Mouse (Mus musculus): Measurements from ENCODE around the gene Yes1. TPM values are rescaled to one million over a fixed set of nuclear protein-coding genes. Genes with fewer than 3 reads are reported as not detected.

Gene Yes1
- total and polyA plus RNA-seq, 3 experiments: 2.0 to 4.1 (median 2.2) TPM

- no peaks in the 10 kb centered on the region for H3K27me3 ChIP-seq (replicated peaks)
- dilution Hi-C loops (cut with MboI; ENCODE audit: extremely low pct_ligation_motif_present, extremely low pct_unique_long_range_greater_than_20kb, low sequenced_read_pairs): no loop called here
- peaks cover 35% of the 10 kb centered on the region for H3K9me3 ChIP-seq (replicated peaks; ENCODE audit: low read length)
- H3K4me2 ChIP-seq (ENCODE audit: insufficient read depth, low read depth, poor library complexity, severe bottlenecking): no peak overlapping the region
- TF ChIP-seq JUN (IDR thresholded peaks at IDR 0.05; ENCODE audit: insufficient read depth, low read depth, low read length) (no peak), ZKSCAN1 (IDR thresholded peaks at IDR 0.05; ENCODE audit: borderline replicate concordance, low read depth, low read length) (no peak), ZNF384 (IDR thresholded peaks at IDR 0.05; ENCODE audit: low read depth, low read length) (no peak), MAFK (IDR thresholded peaks at IDR 0.05; ENCODE audit: insufficient replicate concordance, low read length) (peak; percentile 90), USF2 (conservative IDR thresholded peaks at IDR 0.05; ENCODE audit: low read depth, low read length) (no peak), BHLHE40 (IDR thresholded peaks at IDR 0.05; ENCODE audit: low read depth, low read length) (no peak), GABPA (IDR thresholded peaks at IDR 0.05; ENCODE audit: insufficient replicate concordance, low read depth, low read length) (no peak)
- H3K27ac ChIP-seq (ENCODE audit: insufficient read depth, low read depth): no peak overlapping the region
- H3K4me3 ChIP-seq (replicated peaks in 1 of 3; ENCODE audit: low read depth in 2 of 3, low read length in 2 of 3, poor library complexity in 1 of 3): no peak overlapping the region
- H3K79me2 ChIP-seq (replicated peaks; ENCODE audit: control insufficient read depth, extremely low read depth, insufficient read depth, poor library complexity, severe bottlenecking): no peaks in the 10 kb centered on the region
- peak; percentile 60 for DNase-seq (ENCODE audit: extremely low read depth)
- no peaks in the 10 kb centered on the region for H3K36me3 ChIP-seq (replicated peaks in 1 of 2; ENCODE audit: control insufficient read depth in 1 of 2, insufficient read depth in 1 of 2, low read length in 1 of 2)
- H3K9ac ChIP-seq (ENCODE audit: insufficient read depth, low read depth): no peak overlapping the region
- in situ Hi-C loops (cut with MboI; ENCODE audit: low pct_ligation_motif_present, low pct_unique_long_range_greater_than_20kb, low sequenced_read_pairs): no loop called here
- no peaks in the 10 kb centered on the region for H3K4me1 ChIP-seq (ENCODE audit: control insufficient read depth in 1 of 2, insufficient read depth in 2 of 2)
Measured at GRCm38 (mm10) chr5:32712221-32713041, 101.5 kb downstream of the Yes1 start.

GRCm38 (mm10) chr5:32713042-32713702 lies 102.2 kb downstream of the Yes1 start:
- Histone ChIP-seq H3K27ac (ENCODE audit: insufficient read depth, low read depth) (peak overlapping the region; percentile 74), H3K4me2 (ENCODE audit: insufficient read depth, low read depth, poor library complexity, severe bottlenecking) (no peak overlapping the region), H3K27me3 (replicated peaks) (no peaks in the 10 kb centered on the region), H3K4me3 (replicated peaks in 1 of 3; ENCODE audit: low read depth in 2 of 3, low read length in 2 of 3, poor library complexity in 1 of 3) (peak overlapping the region; percentile 53 to 59 (median 58)), H3K36me3 (replicated peaks in 1 of 2; ENCODE audit: control insufficient read depth in 1 of 2, insufficient read depth in 1 of 2, low read length in 1 of 2) (no peaks in the 10 kb centered on the region), H3K9ac (ENCODE audit: insufficient read depth, low read depth) (no peak overlapping the region), H3K9me3 (replicated peaks; ENCODE audit: low read length) (peaks cover 31% of the 10 kb centered on the region), H3K4me1 (ENCODE audit: control insufficient read depth in 1 of 2, insufficient read depth in 2 of 2) (no peaks in the 10 kb centered on the region; a peak in 2 of 4 replicates), H3K79me2 (replicated peaks; ENCODE audit: control insufficient read depth, extremely low read depth, insufficient read depth, poor library complexity, severe bottlenecking) (no peaks in the 10 kb centered on the region)
- in situ Hi-C loops (cut with MboI; ENCODE audit: low pct_ligation_motif_present, low pct_unique_long_range_greater_than_20kb, low sequenced_read_pairs) (no loop called here), dilution Hi-C loops (cut with MboI; ENCODE audit: extremely low pct_ligation_motif_present, extremely low pct_unique_long_range_greater_than_20kb, low sequenced_read_pairs) (no loop called here)
- DNase-seq (ENCODE audit: extremely low read depth): peak; percentile 74
- peak; percentile 54 for TF ChIP-seq MAX (IDR thresholded peaks at IDR 0.05; ENCODE audit: low read length)
- TF ChIP-seq HCFC1 (IDR thresholded peaks at IDR 0.05; ENCODE audit: low read depth, low read length): no peak
- no peak for TF ChIP-seq MEF2A (IDR thresholded peaks at IDR 0.05; ENCODE audit: borderline replicate concordance, low read depth, low read length)
- TF ChIP-seq NELFE (IDR thresholded peaks at IDR 0.05; ENCODE audit: low read depth, low read length): no peak
- no peak for TF ChIP-seq EP300 (IDR thresholded peaks at IDR 0.05; ENCODE audit: low read length)
- no peak for TF ChIP-seq ZKSCAN1 (IDR thresholded peaks at IDR 0.05; ENCODE audit: borderline replicate concordance, low read depth, low read length)
- peak; percentile 54; the same call in 1 of the 2 replicates for TF ChIP-seq BHLHE40 (IDR thresholded peaks at IDR 0.05; ENCODE audit: low read depth, low read length)
- no peak for TF ChIP-seq USF1 (IDR thresholded peaks at IDR 0.05; ENCODE audit: low read depth, low read length)
- TF ChIP-seq RAD21 (IDR thresholded peaks at IDR 0.05; ENCODE audit: low read depth, low read length): no peak
- TF ChIP-seq JUN (IDR thresholded peaks at IDR 0.05; ENCODE audit: insufficient read depth, low read depth, low read length): no peak
- TF ChIP-seq IRF4 (IDR thresholded peaks at IDR 0.05; ENCODE audit: low read depth, low read length): no peak
- no peak for TF ChIP-seq KAT2A (IDR thresholded peaks at IDR 0.05; ENCODE audit: insufficient replicate concordance, low read length)
- no peak for TF ChIP-seq MAZ (IDR thresholded peaks at IDR 0.05; ENCODE audit: low read depth, low read length)
- peak; percentile 77 for TF ChIP-seq MYC (IDR thresholded peaks at IDR 0.05; ENCODE audit: low read depth, low read length)
- no peak for TF ChIP-seq SIN3A (IDR thresholded peaks at IDR 0.05; ENCODE audit: low read length)
- no peak for TF ChIP-seq ZC3H11A (IDR thresholded peaks at IDR 0.05; ENCODE audit: low read depth, low read length)
- no peak for TF ChIP-seq ZNF384 (IDR thresholded peaks at IDR 0.05; ENCODE audit: low read depth, low read length)
- no peak for TF ChIP-seq NRF1 (IDR thresholded peaks at IDR 0.05; ENCODE audit: low read depth, low read length)
- TF ChIP-seq ETS1 (conservative IDR thresholded peaks at IDR 0.05; ENCODE audit: low read depth, low read length): no peak
- TF ChIP-seq MAFK (IDR thresholded peaks at IDR 0.05; ENCODE audit: insufficient replicate concordance, low read length): 0 out of 2 replicates have a peak, but pooled peaks have one; percentile 34
- TF ChIP-seq JUND (conservative IDR thresholded peaks at IDR 0.05; ENCODE audit: low read depth, low read length): no peak
- no peak for TF ChIP-seq ELF1 (IDR thresholded peaks at IDR 0.05; ENCODE audit: low read depth, low read length)
- 0 out of 2 replicates have a peak, but pooled peaks have one; percentile 52 for TF ChIP-seq MXI1 (IDR thresholded peaks at IDR 0.05; ENCODE audit: low read depth, low read length)
- TF ChIP-seq USF2 (conservative IDR thresholded peaks at IDR 0.05; ENCODE audit: low read depth, low read length): peak; percentile 52
- no peak; the same call in 1 of the 2 replicates for TF ChIP-seq POLR2AphosphoS2 (IDR thresholded peaks at IDR 0.05; ENCODE audit: low read depth, low read length)
- TF ChIP-seq CHD1 (IDR thresholded peaks at IDR 0.05; ENCODE audit: low read depth, low read length): no peak
- peak in 1 of 2 experiments; percentile 17; a peak in 1 of 4 replicates for TF ChIP-seq CTCF (conservative IDR thresholded peaks at IDR 0.05 in 1 of 2, IDR thresholded peaks at IDR 0.05 in 1 of 2; ENCODE audit: low read depth in 2 of 2, low read length in 2 of 2)
- no peak for TF ChIP-seq POLR2A (IDR thresholded peaks at IDR 0.05; ENCODE audit: low read depth, low read length)
